Mouse (Mus musculus) heart, embryonic 10.5 days (tissue): Measurements from ENCODE around the gene Gm19410. TPM values are rescaled to one million over a fixed set of nuclear protein-coding genes. Genes with fewer than 3 reads are reported as not detected.

Experiments used
- DNase-seq: peaks from one replicate; pipeline ENCODE4 v3.0.0-alpha.2; 2017; ENCODE audit warnings: low spot score
- H3K27ac ChIP-seq: fragments of 300-500 bp; sonication (generic); 2 replicates; pipeline ENCODE4 v1.5.1; 2016; ENCODE audit warnings: mild to moderate bottlenecking
- H3K27me3 ChIP-seq: fragments of 300-500 bp; sonication (generic); 2 replicates; pipeline ENCODE4 v1.6.1; 2016; ENCODE audit warnings: mild to moderate bottlenecking; ENCODE audit not compliant: poor library complexity, insufficient read depth, severe bottlenecking
- H3K36me3 ChIP-seq: fragments of 300-500 bp; sonication (generic); 2 replicates; pipeline ENCODE4 v1.6.1; 2016; ENCODE audit warnings: mild to moderate bottlenecking, moderate library complexity
- H3K4me1 ChIP-seq: fragments of 300-500 bp; sonication (generic); 2 replicates; pipeline ENCODE4 v1.6.1; 2016; ENCODE audit warnings: mild to moderate bottlenecking
- H3K4me3 ChIP-seq: fragments of 300-500 bp; sonication (generic); 2 replicates; pipeline ENCODE4 v1.5.1; 2016; ENCODE audit warnings: mild to moderate bottlenecking, moderate library complexity
- H3K9me3 ChIP-seq: fragments of 300-500 bp; sonication (generic); 2 replicates; pipeline ENCODE4 v1.6.1; 2016; ENCODE audit warnings: mild to moderate bottlenecking, moderate library complexity
- WGBS: fragments of 180-500 bp; shearing (Covaris S2); methylation state at CpG from one replicate; pipeline ENCODE4 v1.1.7; 2016; 5-methylcytosine and 5-hydroxymethylcytosine counted together
- microRNA-seq: library from miRNA; unstranded; fragments of <30 nt; microRNA quantifications from one replicate; pipeline ENCODE4, GENCODE M21; 2017
- polyA plus RNA-seq: library from polyadenylated mRNA; unstranded; fragments of >200 nt; fragmentation: Nextera tagmentation; extraction: Ambion mirVana; gene quantifications from 2 replicates; pipeline ENCODE4 v1.2.1, GENCODE M21; 2016

Gene Gm19410
- 0.05 and 0.09 TPM in 2 replicates for polyA plus RNA-seq

- H3K4me1 ChIP-seq, result peaks cover 15% of the 10 kb centered on the region
Observed at GRCm38 (mm10) chr8:35765499-35766193, at the start of gene Gm19410. TSS of gene Gm19410 (plus strand) at chr8:35765790.

GRCm38 (mm10) chr8:35730776-35731175, 34.8 kb upstream of the Gm19410 start:
- Histone ChIP-seq H3K4me1 (no peaks in the 10 kb centered on the region), H3K9me3 (no peaks in the 10 kb centered on the region), H3K27me3 (no peaks in the 10 kb centered on the region), H3K36me3 (no peaks in the 10 kb centered on the region), H3K27ac (no peak overlapping the region), H3K4me3 (no peak overlapping the region)
- DNase-seq, result no peak
- WGBS, result 59% methylated on average over 3 of the region's 3 CpGs

More at GRCm38 (mm10) chr8:35765499-35766193, at the start of gene Gm19410:
- under 1% methylated on average over 35 of the region's 35 CpGs for WGBS
- H3K9me3 ChIP-seq, result no peaks in the 10 kb centered on the region
- peaks cover 46% of the 10 kb centered on the region for H3K27me3 ChIP-seq
- no peaks in the 10 kb centered on the region for H3K36me3 ChIP-seq
- no peak for DNase-seq
- H3K27ac ChIP-seq, result peak within 1 kb of the TSS; percentile 52; the same call in 1 of the 2 replicates
- H3K4me3 ChIP-seq, result peak within 1 kb of the TSS; percentile 65

- Histone ChIP-seq H3K4me1 (no peaks in the 10 kb centered on the region), H3K36me3 (no peaks in the 10 kb centered on the region), H3K27me3 (no peaks in the 10 kb centered on the region), H3K9me3 (no peaks in the 10 kb centered on the region), H3K4me3 (no peak overlapping the region), H3K27ac (no peak overlapping the region)
- DNase-seq, result no peak
- 52% methylated on average over 3 of the region's 3 CpGs for WGBS
Observed at GRCm38 (mm10) chr8:35735438-35735837, 30.2 kb upstream of the Gm19410 start.

DNA sequence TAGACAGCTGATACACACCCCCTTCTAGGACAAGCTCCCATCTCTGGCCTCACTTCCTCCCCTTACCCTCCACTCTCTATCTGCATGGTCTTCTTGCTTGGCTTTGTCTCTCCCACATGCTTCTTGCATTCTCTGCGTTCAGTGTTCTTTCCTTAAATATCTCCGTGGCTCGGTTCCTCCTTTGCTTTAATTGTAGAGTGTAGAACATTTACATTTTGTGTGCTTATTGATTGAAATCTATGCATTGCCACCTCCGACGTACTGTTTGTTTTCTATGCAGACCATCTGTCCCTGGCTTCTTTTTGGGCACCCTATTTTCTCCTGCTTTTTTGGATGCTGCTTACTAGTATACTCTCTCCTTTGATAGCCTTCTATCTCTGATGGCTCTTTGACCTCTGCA, 9.4 kb upstream of the Gm19410 start:
- no peaks in the 10 kb centered on the region for H3K36me3 ChIP-seq
- no peak for DNase-seq
- no peaks in the 10 kb centered on the region for H3K27me3 ChIP-seq
- no peaks in the 10 kb centered on the region for H3K4me1 ChIP-seq
- no peak overlapping the region for H3K4me3 ChIP-seq
- no peaks in the 10 kb centered on the region for H3K9me3 ChIP-seq
- WGBS, result 86% methylated on average over 5 of the region's 5 CpGs
- no peak overlapping the region for H3K27ac ChIP-seq

DNA sequence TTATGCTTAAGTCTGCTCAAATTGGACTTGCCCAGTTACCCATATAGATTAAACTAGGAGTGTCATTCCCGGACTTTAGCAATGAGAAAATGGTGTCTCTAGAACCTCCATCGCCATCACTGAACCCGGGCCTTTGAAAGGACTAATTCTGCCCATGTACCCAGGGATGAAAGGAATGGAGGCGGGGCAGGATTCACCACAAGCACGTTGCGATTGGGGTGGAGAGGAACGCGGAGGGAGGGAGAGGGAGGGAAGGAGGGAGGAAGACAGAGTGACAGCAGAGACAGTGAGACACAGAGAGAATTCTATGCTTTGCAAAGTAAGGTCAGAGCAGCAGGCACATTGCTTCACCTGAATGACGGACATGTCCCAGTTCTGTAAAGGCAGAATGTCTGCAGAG, 570 bp upstream of the Gm19410 start:
- 7% methylated on average over 9 of the region's 9 CpGs for WGBS
- no peaks in the 10 kb centered on the region for H3K9me3 ChIP-seq
- no peak overlapping the region for H3K27ac ChIP-seq
- peaks cover 46% of the 10 kb centered on the region for H3K27me3 ChIP-seq
- peaks cover 15% of the 10 kb centered on the region for H3K4me1 ChIP-seq
- peak overlapping the region; percentile 65 for H3K4me3 ChIP-seq
- H3K36me3 ChIP-seq, result no peaks in the 10 kb centered on the region
- no peak for DNase-seq

DNA sequence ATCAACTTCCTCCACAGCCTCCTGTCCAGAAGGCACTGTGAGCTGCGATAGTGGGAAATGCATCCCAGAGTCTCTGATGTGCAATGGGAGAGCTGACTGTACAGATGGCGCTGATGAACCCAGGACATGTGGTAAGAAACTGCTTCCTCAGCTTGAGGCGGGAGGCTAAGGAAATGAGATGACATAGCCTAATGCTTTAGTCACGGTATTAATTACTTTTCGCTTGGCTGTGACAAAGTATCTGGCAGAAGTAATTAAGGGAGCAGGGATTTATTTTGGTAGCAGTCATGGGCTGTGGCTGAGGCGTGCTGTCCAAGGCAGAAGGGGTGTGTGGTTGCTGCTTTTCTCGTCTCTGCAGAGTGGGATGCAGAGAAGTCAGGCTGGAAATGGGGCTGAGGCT, 7.9 kb downstream of the Gm19410 start:
- no peak for DNase-seq
- no peaks in the 10 kb centered on the region; the same call in 1 of the 2 replicates for H3K4me1 ChIP-seq
- H3K27me3 ChIP-seq, result no peaks in the 10 kb centered on the region
- H3K27ac ChIP-seq, result no peak overlapping the region
- H3K9me3 ChIP-seq, result no peaks in the 10 kb centered on the region
- WGBS, result 64% methylated on average over 7 of the region's 7 CpGs
- H3K36me3 ChIP-seq, result no peaks in the 10 kb centered on the region
- no peak overlapping the region for H3K4me3 ChIP-seq

Small RNAs within 50 kb of the gene (microRNA-seq; reads per million reads assigned to microRNA genes)
- not detected for gene Gm44474
